Mouse (Mus musculus) layer of hippocampus, adult 9-10 months (tissue): ENCODE measurements around the gene Upf1.

Experiments
- DNase-seq: peaks from one replicate; pipeline ENCODE4 v3.0.0; 2022; ENCODE audit warnings: low spot score

Gene Upf1

GRCm38 (mm10) chr8:70323716-70324115 lies 29.4 kb downstream of the Upf1 start:
- no peak for DNase-seq

GRCm38 (mm10) chr8:70317872-70318271 lies 35.2 kb downstream of the Upf1 start:
- no peak for DNase-seq

GRCm38 (mm10) chr8:70316511-70317504 lies 36.3 kb downstream of the Upf1 start:
- no peak for DNase-seq

GRCm38 (mm10) chr8:70315624-70316510 lies 37.2 kb downstream of the Upf1 start, which contains the start of gene Cers1:
Gene Cers1 (plus strand): TSS chr8:70315775.
- no peak for DNase-seq

GRCm38 (mm10) chr8:70313399-70313798 lies 39.7 kb downstream of the Upf1 start:
- no peak for DNase-seq

- no peak for DNase-seq
Observed at GRCm38 (mm10) chr8:70309311-70309710, 43.8 kb downstream of the Upf1 start.

- no peak for DNase-seq
Observed at GRCm38 (mm10) chr8:70302901-70303300, 50.2 kb downstream of the Upf1 start.

- DNase-seq, result peak; percentile 91
Observed at GRCm38 (mm10) chr8:70302358-70302890, 50.7 kb downstream of the Upf1 start, which contains the start of the genes Ddx49 and Cope. Gene Ddx49 (minus strand): TSS chr8:70302489. Gene Cope (plus strand): TSS chr8:70302518.

GRCm38 (mm10) chr8:70300881-70301280 lies 52.2 kb downstream of the Upf1 start:
- no peak for DNase-seq

- DNase-seq, result no peak
Observed at GRCm38 (mm10) chr8:70293988-70294405, 59.1 kb downstream of the Upf1 start.

- DNase-seq, result no peak
Observed at GRCm38 (mm10) chr8:70286737-70287136, 66.3 kb downstream of the Upf1 start.

- no peak for DNase-seq
Observed at GRCm38 (mm10) chr8:70285304-70285703, 67.8 kb downstream of the Upf1 start.

- no peak for DNase-seq
Observed at GRCm38 (mm10) chr8:70284421-70284820, 68.7 kb downstream of the Upf1 start.

GRCm38 (mm10) chr8:70283136-70284077 lies 69.7 kb downstream of the Upf1 start:
- no peak for DNase-seq

GRCm38 (mm10) chr8:70282603-70283135 lies 70.4 kb downstream of the Upf1 start, which contains the start of gene Homer3:
Gene Homer3 (plus strand): TSS chr8:70282827.
- DNase-seq, result peak; percentile 42
